Mouse (Mus musculus): ENCODE measurements around the gene Ndrg2.
"Not testable (repeated sequence)": the region's sequence is repeated elsewhere in the genome, so short reads cannot be mapped to it uniquely, and the experiment has no call there.

The Ndrg2 gene

GRCm38 (mm10) chr14:51913960-51914762, at the start of gene Ndrg2:
Gene Ndrg2, minus strand, starts transcription at chr14:51914158.
- DNase-seq = peak; percentile 65 to 70

GRCm38 (mm10) chr14:51960316-51960715, 46.4 kb upstream of the Ndrg2 start:
- DNase-seq = no peak

GRCm38 (mm10) chr14:51943336-51943735, 29.4 kb upstream of the Ndrg2 start:
- DNase-seq = no peak

GRCm38 (mm10) chr14:51942236-51942635, 28.3 kb upstream of the Ndrg2 start:
- DNase-seq = no peak

GRCm38 (mm10) chr14:51941577-51941976, 27.6 kb upstream of the Ndrg2 start:
- DNase-seq = no peak

GRCm38 (mm10) chr14:51940944-51941560, 27.1 kb upstream of the Ndrg2 start:
- no peak for DNase-seq

- DNase-seq = no peak
Observed at GRCm38 (mm10) chr14:51939005-51939404, 25.0 kb upstream of the Ndrg2 start.

- DNase-seq = no peak
Observed at GRCm38 (mm10) chr14:51932092-51933020, 18.4 kb upstream of the Ndrg2 start.

GRCm38 (mm10) chr14:51930824-51931223, 16.9 kb upstream of the Ndrg2 start:
- peak; percentile 66 to 68 for DNase-seq

GRCm38 (mm10) chr14:51929968-51930367, 16.0 kb upstream of the Ndrg2 start:
- DNase-seq = no peak

GRCm38 (mm10) chr14:51929309-51929943, 15.5 kb upstream of the Ndrg2 start:
- peak; percentile 32 to 40 for DNase-seq

GRCm38 (mm10) chr14:51926930-51927329, 13.0 kb upstream of the Ndrg2 start:
- DNase-seq = not testable (repeated sequence)

GRCm38 (mm10) chr14:51923492-51923891, 9.5 kb upstream of the Ndrg2 start:
- DNase-seq = no peak

GRCm38 (mm10) chr14:51922910-51923309, 9.0 kb upstream of the Ndrg2 start:
- DNase-seq = no peak

GRCm38 (mm10) chr14:51922571-51922865, 8.6 kb upstream of the Ndrg2 start, which contains the start of gene Rnase13:
Gene Rnase13, minus strand, starts transcription at chr14:51922773.
- DNase-seq = peak in 1 of 2 experiments; percentile 30

- DNase-seq = peak; percentile 30 to 36
Observed at GRCm38 (mm10) chr14:51921759-51922570, 8.0 kb upstream of the Ndrg2 start.

GRCm38 (mm10) chr14:51918966-51919365, 5.0 kb upstream of the Ndrg2 start:
- no peak for DNase-seq

GRCm38 (mm10) chr14:51918125-51918524, 4.2 kb upstream of the Ndrg2 start, which contains the start of gene Tppp2:
Gene Tppp2, plus strand, starts transcription at chr14:51918425.
- no peak for DNase-seq

- DNase-seq = no peak
Observed at GRCm38 (mm10) chr14:51916539-51916938, 2.6 kb upstream of the Ndrg2 start.

GRCm38 (mm10) chr14:51915030-51915429, 1.1 kb upstream of the Ndrg2 start:
- no peak for DNase-seq

- DNase-seq = peak; percentile 71 to 72
Observed at GRCm38 (mm10) chr14:51913062-51913959, 647 bp downstream of the Ndrg2 start.

All from cerebellum, postnatal 14 days (tissue).